Mouse (Mus musculus) mouse embryonic stem cell (cell line): ENCODE data around the gene Olfr1393.

ENCODE experiments used
- in situ Hi-C, 2 experiments: fragments of 300-500 bp; cut with MboI; formaldehyde crosslinking; loops; 1 replicate in 1 of 2; 3 replicates in 1 of 2; pipeline ENCODE4 v1.14.3; 2019 to 2020; ENCODE audit warnings: low sequenced_read_pairs in 2 of 2, low pct_unique_long_range_greater_than_20kb in 1 of 2, mixed read lengths in 1 of 2; ENCODE audit not compliant: unreplicated experiment in 1 of 2

Olfr1393 gene

DNA sequence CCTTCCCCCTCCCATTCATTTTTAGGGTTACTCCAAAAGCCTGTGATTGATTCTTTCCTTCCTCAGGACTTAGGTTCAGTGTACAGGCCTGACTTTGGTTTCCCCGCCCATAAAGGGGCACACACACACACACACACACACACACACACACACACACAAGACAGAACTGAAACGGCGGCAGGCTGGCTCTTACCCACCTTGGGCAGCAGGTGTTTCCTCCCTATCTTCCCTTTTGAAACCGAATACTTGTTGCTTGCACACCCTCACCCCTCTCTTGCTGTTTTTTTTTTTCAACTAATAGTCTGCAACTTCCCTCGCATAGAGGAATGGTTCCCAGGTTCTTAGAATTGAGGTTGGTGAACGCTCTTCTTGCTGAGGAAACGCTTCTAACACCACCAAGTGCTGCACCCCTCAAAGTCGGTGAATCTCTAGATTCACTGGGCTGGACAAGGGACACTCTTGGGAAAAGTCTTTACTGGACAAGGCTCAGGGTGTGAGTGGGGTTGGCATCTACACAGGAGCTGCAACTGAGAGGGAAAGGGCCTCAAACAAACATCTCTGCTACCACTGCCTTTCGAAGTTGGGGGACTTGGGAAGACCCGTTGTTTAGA is 28.2 kb upstream of the Olfr1393 start:
- in situ Hi-C loops: loop anchor here (25.0 kb wide), 1 partner anchor 388 kb away; the partner anchor contains the start of gene Irgm1 (in 2 of the 2)

GRCm38 (mm10) chr11:49250422-49251379 is 27.4 kb upstream of the Olfr1393 start:
- in situ Hi-C loops: loop anchor here (25.0 kb wide), 1 partner anchor 388 kb away; the partner anchor contains the start of gene Irgm1 (in 2 of the 2)

DNA sequence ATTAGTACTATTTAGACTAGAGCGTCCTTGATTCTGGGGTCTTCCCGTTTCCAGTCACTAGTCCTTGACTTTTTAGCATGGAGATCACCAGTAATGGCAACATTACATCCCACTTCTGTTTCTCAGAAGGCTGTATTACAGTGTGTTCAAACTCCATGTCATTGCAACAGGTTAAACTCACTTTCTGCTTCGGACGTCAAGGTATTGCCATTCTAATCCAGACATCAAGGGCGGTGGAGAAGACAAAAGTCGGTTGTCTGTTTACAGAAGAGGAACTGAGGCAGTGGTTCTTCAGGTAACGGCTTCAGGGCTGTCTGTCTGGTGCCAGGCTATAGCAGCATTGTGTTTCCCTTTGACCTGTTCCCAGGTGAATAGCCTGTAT is 26.7 kb upstream of the Olfr1393 start:
- in situ Hi-C loops: loop anchor here (25.0 kb wide), 1 partner anchor 389 kb away; the partner anchor contains the start of gene Irgm1 (in 2 of the 2)

DNA sequence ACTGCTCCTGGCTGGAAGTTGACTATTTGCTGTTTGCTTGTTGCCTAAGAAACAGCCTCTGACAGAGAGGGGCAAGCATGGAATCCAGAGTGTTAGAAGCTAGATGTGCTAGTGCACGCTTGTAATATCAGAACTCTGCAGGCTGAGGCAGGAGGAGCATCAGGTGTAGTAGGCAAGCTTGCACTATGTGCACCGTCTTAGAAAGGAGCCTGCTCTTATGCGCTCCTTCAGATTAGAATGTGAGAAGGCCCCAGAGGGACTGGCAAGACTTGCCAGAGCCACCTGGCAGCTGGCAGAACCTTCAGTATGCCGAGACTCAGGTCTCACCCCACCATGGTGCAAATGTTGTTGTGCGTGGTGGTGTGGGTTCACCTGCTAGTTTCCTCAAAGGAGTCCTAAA is 26.1 kb upstream of the Olfr1393 start:
- in situ Hi-C loops: loop anchor here (25.0 kb wide), 1 partner anchor 390 kb away; the partner anchor contains the start of gene Irgm1 (in 2 of the 2)

DNA sequence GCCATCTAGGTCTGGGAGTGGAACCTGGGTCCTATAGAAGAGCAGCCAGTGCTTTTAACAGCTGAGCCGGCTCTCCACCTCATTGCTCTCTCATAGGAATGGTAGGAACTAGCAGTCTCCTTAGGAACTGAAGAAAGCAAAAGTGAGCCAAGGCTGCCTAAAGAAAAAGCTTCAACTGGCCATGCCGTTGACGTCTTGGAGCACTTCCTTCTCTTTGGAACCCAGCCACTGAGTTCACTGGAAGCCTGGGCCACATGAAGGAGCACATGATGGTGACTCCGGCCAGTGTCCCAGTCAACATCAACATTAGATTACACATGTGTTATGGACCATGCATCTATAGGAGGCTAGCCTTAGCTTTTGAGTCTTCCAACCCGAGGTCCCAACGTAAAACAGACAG is 25.1 kb upstream of the Olfr1393 start:
- in situ Hi-C loops: loop anchor here (25.0 kb wide), 1 partner anchor 391 kb away; the partner anchor contains the start of gene Irgm1 (in 2 of the 2)

- in situ Hi-C loops: loop anchor here (25.0 kb wide), 1 partner anchor 397 kb away; the partner anchor contains the start of gene Irgm1 (in 2 of the 2)
Observed at GRCm38 (mm10) chr11:49259296-49259695, 18.8 kb upstream of the Olfr1393 start.

GRCm38 (mm10) chr11:49259829-49260228 is 18.3 kb upstream of the Olfr1393 start:
- in situ Hi-C loops: loop anchor here (25.0 kb wide), 1 partner anchor 398 kb away; the partner anchor contains the start of gene Irgm1 (in 2 of the 2)

- in situ Hi-C loops: loop anchor here (25.0 kb wide), 1 partner anchor 398 kb away; the partner anchor contains the start of gene Irgm1 (in 2 of the 2)
Observed at GRCm38 (mm10) chr11:49260598-49261312, 17.3 kb upstream of the Olfr1393 start.

DNA sequence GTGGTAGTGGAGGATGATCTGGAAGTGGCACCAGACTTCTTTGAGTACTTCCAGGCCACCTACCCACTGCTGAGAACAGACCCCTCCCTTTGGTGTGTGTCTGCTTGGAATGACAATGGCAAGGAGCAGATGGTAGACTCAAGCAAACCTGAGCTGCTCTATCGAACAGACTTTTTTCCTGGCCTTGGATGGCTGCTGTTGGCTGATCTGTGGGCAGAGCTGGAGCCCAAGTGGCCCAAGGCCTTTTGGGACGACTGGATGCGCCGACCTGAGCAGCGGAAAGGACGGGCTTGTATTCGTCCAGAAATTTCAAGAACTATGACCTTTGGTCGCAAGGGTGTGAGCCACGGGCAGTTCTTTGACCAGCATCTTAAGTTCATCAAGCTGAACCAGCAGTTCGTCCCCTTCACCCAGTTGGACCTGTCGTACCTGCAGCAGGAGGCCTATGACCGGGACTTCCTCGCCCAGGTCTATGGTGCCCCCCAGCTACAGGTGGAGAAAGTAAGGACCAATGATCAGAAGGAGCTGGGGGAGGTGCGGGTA is 16.7 kb upstream of the Olfr1393 start:
- in situ Hi-C loops: loop anchor here (25.0 kb wide), 1 partner anchor 399 kb away; the partner anchor contains the start of gene Irgm1 (in 2 of the 2)

GRCm38 (mm10) chr11:49262286-49262685 is 15.8 kb upstream of the Olfr1393 start:
- in situ Hi-C loops: loop anchor here (25.0 kb wide), 1 partner anchor 400 kb away; the partner anchor contains the start of gene Irgm1 (in 2 of the 2)

- in situ Hi-C loops: loop anchor here (25.0 kb wide), 1 partner anchor 401 kb away; the partner anchor contains the start of gene Irgm1 (in 2 of the 2)
Observed at GRCm38 (mm10) chr11:49263149-49263548, 15.0 kb upstream of the Olfr1393 start.

GRCm38 (mm10) chr11:49264081-49264480 is 14.0 kb upstream of the Olfr1393 start:
- in situ Hi-C loops: loop anchor here (25.0 kb wide), 1 partner anchor 402 kb away; the partner anchor contains the start of gene Irgm1 (in 2 of the 2)

DNA sequence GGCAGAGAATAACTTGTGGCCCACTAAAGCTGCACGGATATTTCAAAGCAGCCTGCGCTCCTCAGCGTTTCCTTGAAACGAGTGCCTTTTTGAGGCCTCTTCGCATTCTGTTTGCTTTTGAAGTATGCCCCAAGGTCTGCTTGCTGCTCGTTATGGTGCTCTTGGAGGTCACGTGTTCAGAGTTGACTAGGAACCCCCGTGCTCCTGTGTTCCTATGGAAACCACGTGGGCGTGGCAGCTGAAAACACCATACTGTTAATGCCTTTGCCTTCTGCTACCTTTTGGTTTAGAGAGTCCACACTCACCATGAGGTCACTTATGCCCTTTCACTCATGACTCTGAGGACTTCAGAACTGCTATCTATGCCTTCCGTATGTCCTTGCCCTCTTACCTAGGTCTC is 13.5 kb upstream of the Olfr1393 start:
- in situ Hi-C loops: loop anchor here (25.0 kb wide), 1 partner anchor 402 kb away; the partner anchor contains the start of gene Irgm1 (in 2 of the 2)

- in situ Hi-C loops: loop anchor here (25.0 kb wide), 1 partner anchor 403 kb away; the partner anchor contains the start of gene Irgm1 (in 2 of the 2)
Observed at GRCm38 (mm10) chr11:49265101-49265500, 13.0 kb upstream of the Olfr1393 start.

DNA sequence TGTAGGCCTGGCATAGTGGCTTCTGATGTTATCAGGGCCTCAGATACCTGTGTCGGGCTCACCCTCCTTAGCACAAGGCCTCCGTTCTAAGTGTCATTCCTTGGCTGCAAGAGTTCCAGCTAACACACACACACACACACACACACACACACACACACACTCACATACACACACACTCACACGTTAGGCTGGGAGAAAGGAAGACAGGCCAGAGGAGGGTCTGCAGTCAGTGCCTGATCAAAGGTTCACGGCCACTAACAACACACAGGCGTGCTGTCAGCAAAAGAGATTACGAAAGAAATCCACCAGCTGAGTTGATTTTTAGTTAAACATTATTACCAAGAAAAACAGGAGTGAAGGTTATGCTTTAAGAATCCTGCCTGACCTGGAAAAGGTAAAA is 11.4 kb upstream of the Olfr1393 start:
- in situ Hi-C loops: loop anchor here (25.0 kb wide), 1 partner anchor 404 kb away; the partner anchor contains the start of gene Irgm1 (in 2 of the 2)

- in situ Hi-C loops: loop anchor here (25.0 kb wide), 1 partner anchor 405 kb away; the partner anchor contains the start of gene Irgm1 (in 2 of the 2)
Observed at GRCm38 (mm10) chr11:49267316-49267715, 10.8 kb upstream of the Olfr1393 start.

GRCm38 (mm10) chr11:49267970-49268579 is 10.0 kb upstream of the Olfr1393 start:
- in situ Hi-C loops: loop anchor here (25.0 kb wide), 1 partner anchor 406 kb away; the partner anchor contains the start of gene Irgm1 (in 2 of the 2)
